29 mouse cellular contexts compared by ENCODE assay signal in the genomic region with DNA sequence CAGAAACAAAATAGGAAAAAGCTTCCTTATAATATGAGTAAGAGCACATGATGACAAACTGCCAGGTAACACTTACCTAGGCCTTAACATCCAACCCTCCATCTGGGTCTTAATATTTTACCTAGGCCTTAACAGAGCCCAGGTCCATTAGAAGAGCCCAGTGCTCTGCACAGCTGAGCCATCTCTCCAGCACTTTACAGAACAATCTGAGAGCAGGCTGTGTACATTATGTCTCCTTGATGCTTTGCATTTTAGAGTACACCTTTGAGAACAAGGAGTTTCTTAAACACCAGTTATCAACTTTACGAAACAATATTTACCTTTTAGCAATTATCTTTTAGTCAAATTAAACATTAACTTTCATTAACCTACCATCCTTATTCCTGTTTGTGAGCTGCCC. TPM values are rescaled to one million over a fixed set of nuclear protein-coding genes. Genes with fewer than 3 reads are reported as not detected.
DNase-seq lines count a peak whose midpoint lies in the region; ATAC-seq lines count a peak whose summit lies in the region.
"Had no signal": no experiment of that assay in that cellular context is flagged by ENCODE, and none has a peak within 500 bp of the region (broad histone marks: within the 10 kb centered on the region; RNA-seq: fewer than 3 reads in every experiment).

No protein-coding gene starts in this region.

- WGBS in kidney, embryonic 15.5 days, result 77% methylated on average over 1 of the region's 1 CpGs
- 72% methylated on average over 1 of the region's 1 CpGs for WGBS in liver, embryonic 16.5 days (ENCODE audit: insufficient replicate concordance)
- WGBS in liver, embryonic 12.5 days (ENCODE audit: insufficient replicate concordance), result 77% methylated on average over 1 of the region's 1 CpGs
- 62% methylated on average over 1 of the region's 1 CpGs for WGBS in stomach, embryonic 15.5 days

- H3K27me3 ChIP-seq in kidney, embryonic 15.5 days, result no peaks in the 10 kb centered on the region
- H3K27me3 ChIP-seq in liver, embryonic 16.5 days (ENCODE audit: control insufficient read depth, insufficient read depth, low read depth, low read length), result no peaks in the 10 kb centered on the region
- H3K27me3 ChIP-seq in liver, embryonic 12.5 days (replicated peaks), result no peaks in the 10 kb centered on the region
- no peaks in the 10 kb centered on the region for H3K27me3 ChIP-seq in stomach, embryonic 15.5 days (replicated peaks)
- H3K27me3 ChIP-seq: forebrain, embryonic 13.5 days; hindbrain, embryonic 15.5 days; limb, embryonic 15.5 days; midbrain, embryonic 15.5 days; neural tube, embryonic 15.5 days had no signal

- ATAC-seq in kidney, embryonic 15.5 days (replicated peaks; ENCODE audit: low FRiP score), result no peak
- ATAC-seq in liver, embryonic 16.5 days (ENCODE audit: low read depth), result peak; percentile 36; the same call in 1 of the 2 replicates
- no peak for ATAC-seq in liver, embryonic 12.5 days
- peak; percentile 61; the same call in 1 of the 2 replicates for ATAC-seq in stomach, embryonic 15.5 days (ENCODE audit: insufficient read depth, low FRiP score, low read depth)
- ATAC-seq: forebrain, embryonic 13.5 days; midbrain, embryonic 15.5 days had no signal

- H3K9me3 ChIP-seq in kidney, embryonic 15.5 days (replicated peaks), result no peaks in the 10 kb centered on the region
- H3K9me3 ChIP-seq in liver, embryonic 16.5 days (replicated peaks; ENCODE audit: control insufficient read depth, low read length), result no peaks in the 10 kb centered on the region
- no peaks in the 10 kb centered on the region; the same call in 1 of the 2 replicates for H3K9me3 ChIP-seq in liver, embryonic 12.5 days (replicated peaks)
- no peaks in the 10 kb centered on the region for H3K9me3 ChIP-seq in stomach, embryonic 15.5 days
- H3K9me3 ChIP-seq: forebrain, embryonic 13.5 days; hindbrain, embryonic 15.5 days; limb, embryonic 10.5 days; limb, embryonic 15.5 days; midbrain, embryonic 15.5 days; neural tube, embryonic 15.5 days had no signal

- 0 out of 2 replicates have a peak overlapping the region, but pooled peaks have one; percentile 81 for H3K27ac ChIP-seq in kidney, embryonic 15.5 days
- peak overlapping the region; percentile 49 for H3K27ac ChIP-seq in liver, embryonic 16.5 days (ENCODE audit: low read length)
- no peak overlapping the region for H3K27ac ChIP-seq in liver, embryonic 12.5 days
- peak overlapping the region; percentile 64; the same call in 1 of the 2 replicates for H3K27ac ChIP-seq in stomach, embryonic 15.5 days
- H3K27ac ChIP-seq: forebrain, embryonic 13.5 days; heart, embryonic 13.5 days; hindbrain, embryonic 10.5 days; hindbrain, embryonic 15.5 days; limb, embryonic 10.5 days; limb, embryonic 15.5 days; midbrain, embryonic 10.5 days; midbrain, embryonic 15.5 days; neural tube, embryonic 15.5 days had no signal

- no peak overlapping the region for H3K9ac ChIP-seq in kidney, embryonic 15.5 days
- H3K9ac ChIP-seq in liver, embryonic 16.5 days (ENCODE audit: low read depth, low read length), result no peak overlapping the region
- no peak overlapping the region for H3K9ac ChIP-seq in liver, embryonic 12.5 days
- H3K9ac ChIP-seq in stomach, embryonic 15.5 days, result no peak overlapping the region
- H3K9ac ChIP-seq: forebrain, embryonic 13.5 days; heart, embryonic 13.5 days; hindbrain, embryonic 15.5 days; limb, embryonic 15.5 days; lung, embryonic 14.5 days; midbrain, embryonic 15.5 days; neural tube, embryonic 15.5 days had no signal

- H3K4me1 ChIP-seq in kidney, embryonic 15.5 days, result peaks cover 8% of the 10 kb centered on the region
- peaks cover 4% of the 10 kb centered on the region; the same call in 1 of the 2 replicates for H3K4me1 ChIP-seq in liver, embryonic 16.5 days (ENCODE audit: control insufficient read depth, low read depth, low read length)
- peaks cover 11% of the 10 kb centered on the region for H3K4me1 ChIP-seq in liver, embryonic 12.5 days
- H3K4me1 ChIP-seq in stomach, embryonic 15.5 days, result no peaks in the 10 kb centered on the region
- H3K4me1 ChIP-seq: forebrain, embryonic 13.5 days; heart, embryonic 13.5 days; hindbrain, embryonic 10.5 days; hindbrain, embryonic 15.5 days; limb, embryonic 10.5 days; limb, embryonic 15.5 days; midbrain, embryonic 10.5 days; midbrain, embryonic 15.5 days; neural tube, embryonic 15.5 days had no signal

- H3K36me3 ChIP-seq in kidney, embryonic 15.5 days, result no peaks in the 10 kb centered on the region
- no peaks in the 10 kb centered on the region for H3K36me3 ChIP-seq in liver, embryonic 16.5 days (ENCODE audit: control insufficient read depth, insufficient read depth)
- no peaks in the 10 kb centered on the region for H3K36me3 ChIP-seq in liver, embryonic 12.5 days
- no peaks in the 10 kb centered on the region for H3K36me3 ChIP-seq in stomach, embryonic 15.5 days
- H3K36me3 ChIP-seq: G1E; heart, embryonic 13.5 days; hindbrain, embryonic 10.5 days; hindbrain, embryonic 15.5 days; limb, embryonic 10.5 days; limb, embryonic 15.5 days; midbrain, embryonic 10.5 days; midbrain, embryonic 15.5 days; neural tube, embryonic 15.5 days had no signal

- DNase-seq in kidney, postnatal 25 days, result no peak
- DNase-seq in thymus, postnatal 4 days, result no peak
- DNase-seq in layer of hippocampus, adult 11-12 months (ENCODE audit: low spot score), result no peak
- DNase-seq: adrenal gland, postnatal 10 days; cerebellum, adult 11 months; cerebellum, adult 9-10 months; cerebellum, postnatal 36 days; gastrocnemius, postnatal 10 days; heart, postnatal 10 days; kidney, adult 18-20 months; kidney, postnatal 36 days; layer of hippocampus, adult 9-11 months; lung, embryonic 14.5 days; right cerebral cortex, postnatal 25 days; thymus, postnatal 14 days had no signal

- H3K4me2 ChIP-seq in kidney, embryonic 15.5 days, result no peak overlapping the region
- no peak overlapping the region for H3K4me2 ChIP-seq in liver, embryonic 16.5 days (ENCODE audit: low read depth, low read length)
- H3K4me2 ChIP-seq in liver, embryonic 12.5 days, result no peak overlapping the region
- H3K4me2 ChIP-seq in stomach, embryonic 15.5 days, result no peak overlapping the region
- H3K4me2 ChIP-seq: forebrain, embryonic 13.5 days; heart, embryonic 13.5 days; hindbrain, embryonic 15.5 days; limb, embryonic 15.5 days; lung, embryonic 14.5 days; midbrain, embryonic 15.5 days; neural tube, embryonic 15.5 days had no signal

- H3K4me3 ChIP-seq in kidney, embryonic 15.5 days (replicated peaks), result no peak overlapping the region
- H3K4me3 ChIP-seq in liver, embryonic 16.5 days (ENCODE audit: low read depth, low read length), result no peak overlapping the region
- H3K4me3 ChIP-seq in liver, embryonic 12.5 days, result no peak overlapping the region
- H3K4me3 ChIP-seq in stomach, embryonic 15.5 days (replicated peaks), result no peak overlapping the region
- H3K4me3 ChIP-seq: forebrain, embryonic 13.5 days; heart, embryonic 13.5 days; hindbrain, embryonic 10.5 days; hindbrain, embryonic 15.5 days; limb, embryonic 10.5 days; limb, embryonic 15.5 days; midbrain, embryonic 10.5 days; midbrain, embryonic 15.5 days; neural tube, embryonic 15.5 days had no signal

RNA-seq across cellular contexts. Expression of a gene that starts 8.9 kb away (rescaled TPM):
- polyA plus RNA-seq in kidney, embryonic 15.5 days (2015; fragmentation: Nextera tagmentation; extraction: Ambion mirVana), result 7.5 and 7.7 TPM in 2 replicates
- polyA plus RNA-seq in liver, embryonic 16.5 days (2015; fragmentation: Nextera tagmentation; extraction: Ambion mirVana), result 18.7 and 24.3 TPM in 2 replicates
- polyA plus RNA-seq in liver, embryonic 12.5 days (2016; fragmentation: Nextera tagmentation; extraction: Ambion mirVana), result 12.6 TPM in 2 replicates
- 29.4 and 31.4 TPM in 2 replicates for polyA plus RNA-seq in stomach, embryonic 15.5 days (2015; fragmentation: Nextera tagmentation; extraction: Ambion mirVana)

RNA-seq across cellular contexts. Expression of a gene that starts 24.4 kb away (rescaled TPM):
- polyA plus RNA-seq in kidney, embryonic 15.5 days (2015; fragmentation: Nextera tagmentation; extraction: Ambion mirVana), result 3.1 and 3.3 TPM in 2 replicates
- 2.2 and 2.7 TPM in 2 replicates for polyA plus RNA-seq in liver, embryonic 16.5 days (2015; fragmentation: Nextera tagmentation; extraction: Ambion mirVana)
- polyA plus RNA-seq in liver, embryonic 12.5 days (2016; fragmentation: Nextera tagmentation; extraction: Ambion mirVana), result 3.0 and 3.6 TPM in 2 replicates
- polyA plus RNA-seq in stomach, embryonic 15.5 days (2015; fragmentation: Nextera tagmentation; extraction: Ambion mirVana), result 1.1 and 1.3 TPM in 2 replicates

RNA-seq across cellular contexts. Expression of a gene that starts 33.8 kb away (rescaled TPM):
- 40.6 and 52.6 TPM in 2 replicates for polyA plus RNA-seq in kidney, embryonic 15.5 days (2015; fragmentation: Nextera tagmentation; extraction: Ambion mirVana)
- 4.8 and 5.7 TPM in 2 replicates for polyA plus RNA-seq in liver, embryonic 16.5 days (2015; fragmentation: Nextera tagmentation; extraction: Ambion mirVana)
- polyA plus RNA-seq in liver, embryonic 12.5 days (2016; fragmentation: Nextera tagmentation; extraction: Ambion mirVana), result 14.3 and 17.4 TPM in 2 replicates
- polyA plus RNA-seq in stomach, embryonic 15.5 days (2015; fragmentation: Nextera tagmentation; extraction: Ambion mirVana), result 65.9 and 69.9 TPM in 2 replicates

RNA-seq across cellular contexts. Expression of a gene that starts 35.2 kb away (rescaled TPM):
- 88.1 and 94.0 TPM in 2 replicates for polyA plus RNA-seq in kidney, embryonic 15.5 days (2015; fragmentation: Nextera tagmentation; extraction: Ambion mirVana)
- polyA plus RNA-seq in liver, embryonic 16.5 days (2015; fragmentation: Nextera tagmentation; extraction: Ambion mirVana), result 58.9 and 65.6 TPM in 2 replicates
- 49.5 and 51.4 TPM in 2 replicates for polyA plus RNA-seq in liver, embryonic 12.5 days (2016; fragmentation: Nextera tagmentation; extraction: Ambion mirVana)
- 100 and 108 TPM in 2 replicates for polyA plus RNA-seq in stomach, embryonic 15.5 days (2015; fragmentation: Nextera tagmentation; extraction: Ambion mirVana)

RNA-seq across cellular contexts. Expression of a gene that starts 39.4 kb away (rescaled TPM):
- 100 and 129 TPM in 2 replicates for polyA plus RNA-seq in kidney, embryonic 15.5 days (2015; fragmentation: Nextera tagmentation; extraction: Ambion mirVana)
- polyA plus RNA-seq in liver, embryonic 16.5 days (2015; fragmentation: Nextera tagmentation; extraction: Ambion mirVana), result 13.4 and 14.8 TPM in 2 replicates
- 33.2 and 36.9 TPM in 2 replicates for polyA plus RNA-seq in liver, embryonic 12.5 days (2016; fragmentation: Nextera tagmentation; extraction: Ambion mirVana)
- polyA plus RNA-seq in stomach, embryonic 15.5 days (2015; fragmentation: Nextera tagmentation; extraction: Ambion mirVana), result 90.4 and 106 TPM in 2 replicates

Comparison
In these comparisons a context has a peak if more than half of its experiments do, and no peak if none do; other contexts are left out.
1. ATAC-seq: peak in liver, embryonic 16.5 days (single experiment) and stomach, embryonic 15.5 days (single experiment); none in kidney, embryonic 15.5 days (single experiment) and liver, embryonic 12.5 days (single experiment).